Mouse (Mus musculus) hindbrain, embryonic 16.5 days (tissue): ENCODE measurements around the gene Gm45062. TPM values are rescaled to one million over a fixed set of nuclear protein-coding genes. Genes with fewer than 3 reads are reported as not detected.

Source experiments
- ATAC-seq: fragments of 200-750 bp; cut with Nextera tagmentation; 2 replicates; pipeline ENCODE4 v1.8.0; 2017; ENCODE audit warnings: moderate TSS enrichment, moderate library complexity
- H3K27ac ChIP-seq: fragments of 300-500 bp; sonication (generic); 2 replicates; pipeline ENCODE4 v1.5.1; 2014; ENCODE audit warnings: low read depth, mild to moderate bottlenecking, control low read depth, low read length, moderate library complexity
- H3K27me3 ChIP-seq: fragments of 300-500 bp; sonication (generic); replicated peaks from 2 replicates; pipeline ENCODE4 v1.6.1; 2014; ENCODE audit warnings: low read length; ENCODE audit not compliant: control insufficient read depth, insufficient read depth
- H3K36me3 ChIP-seq: fragments of 300-500 bp; sonication (generic); 2 replicates; pipeline ENCODE4 v1.6.1; 2014; ENCODE audit warnings: mild to moderate bottlenecking, low read length, moderate library complexity, mixed read lengths; ENCODE audit not compliant: control insufficient read depth, insufficient read depth
- H3K4me1 ChIP-seq: fragments of 300-500 bp; sonication (generic); 2 replicates; pipeline ENCODE4 v1.6.1; 2014; ENCODE audit warnings: low read depth, low read length; ENCODE audit not compliant: control insufficient read depth, insufficient read depth
- H3K4me2 ChIP-seq: fragments of 300-500 bp; sonication (generic); 2 replicates; pipeline ENCODE4 v1.6.1; 2014; ENCODE audit warnings: mild to moderate bottlenecking, low read length, control low read depth, moderate library complexity
- H3K4me3 ChIP-seq: fragments of 300-500 bp; sonication (generic); 2 replicates; pipeline ENCODE4 v1.5.1; 2014; ENCODE audit warnings: mild to moderate bottlenecking, low read length, control low read depth, moderate library complexity
- H3K9ac ChIP-seq: fragments of 300-500 bp; sonication (generic); 2 replicates; pipeline ENCODE4 v1.6.1; 2014; ENCODE audit warnings: low read depth, mild to moderate bottlenecking, control low read depth, low read length, moderate library complexity
- H3K9me3 ChIP-seq: fragments of 300-500 bp; sonication (generic); 2 replicates; pipeline ENCODE4 v1.6.1; 2014; ENCODE audit warnings: mild to moderate bottlenecking, low read length, moderate library complexity; ENCODE audit not compliant: control insufficient read depth
- WGBS: fragments of 180-500 bp; shearing (Covaris S2); extraction: QIAGEN DNeasy Blood & Tissue Kit; methylation state at CpG from one replicate; pipeline ENCODE4 v1.1.7; 2014; 5-methylcytosine and 5-hydroxymethylcytosine counted together
- polyA plus RNA-seq: library from polyadenylated mRNA; unstranded; fragments of >200 nt; fragmentation: Nextera tagmentation; extraction: Ambion mirVana; gene quantifications from 2 replicates; pipeline ENCODE4 v1.2.1, GENCODE M21; 2015

The Gm45062 gene
- polyA plus RNA-seq, 1 experiment from 2014 or later, result 11.1 TPM

DNA sequence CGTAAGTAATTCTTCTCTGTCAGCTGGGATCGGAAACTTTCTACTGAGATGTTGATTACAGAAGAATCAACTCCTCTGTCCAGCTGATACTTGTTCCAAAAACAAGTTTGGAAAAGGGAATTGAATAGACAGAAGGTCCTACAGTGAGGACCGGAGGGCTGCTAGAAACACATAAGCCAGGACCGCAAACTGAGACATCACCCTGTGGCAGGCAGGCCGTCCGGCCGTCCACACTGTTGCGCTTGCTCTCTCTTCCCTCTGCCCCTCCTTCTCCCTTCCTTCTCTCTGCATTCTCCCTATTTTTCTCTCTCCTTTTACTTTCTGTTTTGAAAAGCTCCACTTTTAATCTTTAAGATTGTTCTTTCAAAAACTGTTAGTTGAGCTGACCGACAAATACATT is 332.4 kb downstream of the Gm45062 start:
- H3K9ac ChIP-seq, result no peak overlapping the region
- no peaks in the 10 kb centered on the region for H3K4me1 ChIP-seq
- H3K4me3 ChIP-seq, result no peak overlapping the region
- ATAC-seq, result no peak
- 86% methylated on average over 9 of the region's 9 CpGs for WGBS
- no peaks in the 10 kb centered on the region for H3K36me3 ChIP-seq
- no peak overlapping the region for H3K4me2 ChIP-seq
- no peaks in the 10 kb centered on the region for H3K9me3 ChIP-seq
- H3K27me3 ChIP-seq, result no peaks in the 10 kb centered on the region
- no peak overlapping the region for H3K27ac ChIP-seq

DNA sequence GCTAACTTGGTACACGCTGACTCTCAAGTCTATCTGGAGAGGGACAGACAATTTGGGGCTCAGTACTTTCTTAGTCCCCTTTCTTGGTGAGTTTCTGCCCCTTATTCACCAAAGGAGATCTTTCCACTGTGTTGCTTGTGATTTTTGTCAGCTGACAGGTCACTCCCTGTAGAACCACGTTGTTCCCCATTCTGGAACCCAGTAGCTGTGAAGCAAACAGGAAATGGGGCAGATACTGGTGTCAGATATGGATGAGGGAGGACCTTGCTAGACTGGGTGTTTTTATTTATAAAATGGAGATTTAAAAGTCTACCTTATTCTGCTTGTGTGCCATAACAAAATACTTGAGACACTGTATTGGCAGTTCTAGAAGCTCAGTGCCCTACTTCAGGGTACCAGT is 358.1 kb downstream of the Gm45062 start:
- Histone ChIP-seq H3K9ac (no peak overlapping the region), H3K27me3 (no peaks in the 10 kb centered on the region), H3K4me2 (no peak overlapping the region), H3K27ac (no peak overlapping the region), H3K4me1 (no peaks in the 10 kb centered on the region), H3K36me3 (no peaks in the 10 kb centered on the region), H3K9me3 (no peaks in the 10 kb centered on the region), H3K4me3 (no peak overlapping the region)
- no peak for ATAC-seq
- 86% methylated on average over 2 of the region's 2 CpGs for WGBS

DNA sequence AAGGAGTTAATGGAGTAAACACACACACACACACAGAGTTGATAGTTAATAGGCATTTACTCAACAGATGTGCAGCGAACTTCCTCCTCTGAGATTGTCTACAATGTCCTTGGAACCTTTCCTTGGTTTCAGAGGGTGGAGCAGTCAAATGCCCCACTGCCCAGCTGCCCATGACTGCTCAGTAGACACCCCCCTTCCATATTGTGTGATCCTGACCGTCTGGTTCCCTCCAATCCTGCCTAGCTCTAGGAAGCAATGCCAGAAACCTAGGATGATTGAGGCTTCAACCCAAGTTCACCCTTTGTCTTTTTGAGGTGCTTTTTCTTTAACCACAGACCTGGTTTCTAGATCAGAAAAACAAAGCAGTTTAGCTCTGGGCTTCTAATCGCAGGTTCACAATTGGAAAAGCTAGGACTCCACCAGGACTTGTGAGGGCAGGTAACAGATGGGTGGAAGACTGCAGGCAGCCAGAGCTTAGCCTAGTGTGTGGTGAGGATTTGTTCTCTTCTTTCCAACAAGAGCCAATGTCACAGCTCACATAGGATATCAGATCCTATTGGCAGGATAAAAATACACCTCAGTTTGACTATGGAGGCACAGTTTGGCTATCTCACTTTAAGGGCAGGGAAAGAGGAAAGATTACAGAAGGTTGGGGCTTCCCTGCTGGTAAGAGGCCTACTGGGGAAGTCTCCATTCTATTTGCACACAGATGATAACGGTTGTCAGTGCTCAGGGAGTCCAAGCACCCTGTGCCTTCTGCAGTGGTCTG is 360.5 kb downstream of the Gm45062 start:
- Histone ChIP-seq H3K4me2 (no peak overlapping the region), H3K36me3 (no peaks in the 10 kb centered on the region), H3K27ac (no peak overlapping the region), H3K27me3 (no peaks in the 10 kb centered on the region), H3K9me3 (no peaks in the 10 kb centered on the region), H3K9ac (no peak overlapping the region), H3K4me3 (no peak overlapping the region), H3K4me1 (no peaks in the 10 kb centered on the region)
- no peak for ATAC-seq
- WGBS, result 84% methylated on average over 4 of the region's 4 CpGs

DNA sequence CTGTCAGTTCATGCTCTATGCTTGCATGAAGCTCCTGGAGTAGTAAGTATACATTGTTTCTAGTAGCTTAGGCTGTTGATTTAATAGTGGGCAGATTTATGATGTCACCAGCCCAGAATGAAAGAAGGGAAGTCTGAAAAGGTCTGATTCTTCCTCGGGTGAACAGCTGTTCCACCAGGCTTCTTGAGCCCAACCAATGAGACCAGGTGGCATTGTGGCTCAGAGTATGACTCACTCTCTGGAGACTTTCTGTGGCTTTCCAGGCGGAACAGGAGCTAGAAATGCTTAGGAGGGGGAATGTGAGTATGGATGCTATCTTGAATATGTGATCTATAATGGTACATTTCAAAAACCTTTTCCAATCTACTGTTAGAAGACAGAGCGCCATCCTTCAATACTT is 363.8 kb downstream of the Gm45062 start:
- ATAC-seq, result no peak
- H3K9me3 ChIP-seq, result no peaks in the 10 kb centered on the region
- no peaks in the 10 kb centered on the region for H3K4me1 ChIP-seq
- WGBS, result 70% methylated on average over 3 of the region's 3 CpGs
- no peaks in the 10 kb centered on the region for H3K27me3 ChIP-seq
- no peak overlapping the region for H3K4me2 ChIP-seq
- no peak overlapping the region for H3K27ac ChIP-seq
- H3K36me3 ChIP-seq, result no peaks in the 10 kb centered on the region
- no peak overlapping the region for H3K9ac ChIP-seq
- no peak overlapping the region for H3K4me3 ChIP-seq

DNA sequence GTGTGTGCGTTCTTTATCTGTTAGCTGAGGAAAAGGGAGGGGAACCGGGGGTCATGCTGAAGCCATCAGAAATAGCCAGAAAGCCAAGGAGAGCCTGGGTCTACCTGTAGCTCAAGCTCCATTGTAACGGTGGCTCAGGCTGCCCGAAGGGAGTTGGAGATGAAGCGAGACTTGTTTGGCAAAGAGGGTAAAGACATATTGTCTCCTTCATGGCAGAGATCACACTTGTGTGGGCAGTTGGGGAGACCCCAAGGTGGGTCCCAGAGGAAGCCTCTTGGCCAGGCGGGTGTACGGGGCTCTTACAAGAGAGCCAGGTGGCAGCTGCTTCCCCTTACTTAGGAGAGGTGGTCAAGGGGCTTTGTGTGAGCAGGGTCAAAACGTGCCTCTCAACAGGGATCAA is 369.0 kb downstream of the Gm45062 start:
- no peaks in the 10 kb centered on the region for H3K9me3 ChIP-seq
- H3K9ac ChIP-seq, result no peak overlapping the region
- no peak overlapping the region for H3K27ac ChIP-seq
- H3K36me3 ChIP-seq, result no peaks in the 10 kb centered on the region
- 97% methylated on average over 8 of the region's 8 CpGs for WGBS
- H3K4me1 ChIP-seq, result no peaks in the 10 kb centered on the region
- no peak overlapping the region for H3K4me3 ChIP-seq
- H3K4me2 ChIP-seq, result no peak overlapping the region
- no peak for ATAC-seq
- H3K27me3 ChIP-seq, result no peaks in the 10 kb centered on the region

DNA sequence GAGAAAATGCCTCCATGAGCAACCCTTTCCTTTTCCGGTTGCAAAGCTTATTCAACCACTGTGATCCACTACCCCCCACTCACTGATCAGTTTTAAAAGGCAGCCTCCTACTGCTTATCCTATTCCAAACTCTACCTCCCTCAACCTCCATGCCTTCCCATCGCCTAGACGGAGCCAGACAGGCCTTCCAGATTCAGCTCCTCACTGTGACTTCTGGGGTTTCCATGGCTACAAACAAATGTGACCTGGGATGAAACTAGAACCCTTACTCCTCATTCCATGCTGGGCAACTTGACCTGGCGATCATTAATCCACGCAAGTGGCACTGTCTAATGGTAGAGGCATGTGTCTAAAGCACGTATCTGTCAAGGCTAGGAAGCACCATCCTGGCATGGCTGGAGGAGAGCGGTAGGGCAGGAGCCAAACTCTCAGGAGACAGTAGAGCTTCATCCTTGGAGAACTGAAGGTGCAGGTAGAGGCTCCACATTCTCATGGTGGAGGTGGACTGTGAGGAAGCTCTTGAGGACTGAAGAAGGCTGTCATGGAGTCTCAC is 369.5 kb downstream of the Gm45062 start:
- Histone ChIP-seq H3K9ac (no peak overlapping the region), H3K36me3 (no peaks in the 10 kb centered on the region), H3K4me3 (no peak overlapping the region), H3K4me2 (no peak overlapping the region), H3K9me3 (no peaks in the 10 kb centered on the region), H3K27me3 (no peaks in the 10 kb centered on the region), H3K4me1 (no peaks in the 10 kb centered on the region), H3K27ac (no peak overlapping the region)
- no peak for ATAC-seq
- WGBS, result 77% methylated on average over 7 of the region's 7 CpGs

DNA sequence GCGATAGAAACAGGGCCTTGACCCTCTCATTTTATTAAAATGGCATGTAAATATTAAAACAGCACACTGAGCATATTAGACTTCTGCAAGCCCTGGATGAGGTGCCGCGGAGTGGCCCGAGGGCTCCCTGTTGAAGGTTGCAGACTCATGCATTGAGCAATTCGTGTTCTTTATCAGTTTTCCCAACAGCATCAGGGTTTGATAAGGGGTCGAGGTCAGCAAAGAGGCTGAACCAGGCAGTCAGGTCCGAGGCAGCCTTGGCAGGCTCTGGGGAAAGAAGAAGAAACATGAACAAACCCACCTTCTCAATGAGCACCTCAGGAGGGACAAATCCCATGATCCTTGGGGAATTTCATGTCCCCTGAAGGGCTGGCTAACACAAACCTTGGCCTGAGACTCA is 371.3 kb downstream of the Gm45062 start:
- H3K4me1 ChIP-seq, result no peaks in the 10 kb centered on the region
- 83% methylated on average over 7 of the region's 7 CpGs for WGBS
- H3K9me3 ChIP-seq, result no peaks in the 10 kb centered on the region
- no peaks in the 10 kb centered on the region for H3K36me3 ChIP-seq
- no peak overlapping the region for H3K4me3 ChIP-seq
- no peak for ATAC-seq
- H3K4me2 ChIP-seq, result no peak overlapping the region
- no peak overlapping the region for H3K27ac ChIP-seq
- no peak overlapping the region for H3K9ac ChIP-seq
- H3K27me3 ChIP-seq, result no peaks in the 10 kb centered on the region

DNA sequence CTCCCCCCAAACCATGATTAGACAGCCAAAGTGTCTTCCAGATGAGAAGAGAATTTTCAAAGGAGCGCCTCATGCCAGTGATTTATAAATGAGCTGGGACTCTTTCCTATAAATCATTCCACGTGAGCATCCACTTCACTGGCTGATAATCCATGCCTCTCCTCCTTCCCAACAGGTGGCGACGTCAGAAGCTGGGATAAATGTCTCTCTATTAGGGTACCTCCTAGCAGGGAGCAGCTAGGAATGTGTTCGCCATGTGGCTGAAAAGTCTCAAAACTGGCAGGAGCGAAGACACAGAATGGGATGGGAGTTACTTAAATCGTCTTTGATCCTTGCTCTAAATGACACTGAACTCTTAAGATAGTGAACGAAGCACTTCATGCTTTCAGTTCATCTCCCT is 372.1 kb downstream of the Gm45062 start:
- Histone ChIP-seq H3K9me3 (no peaks in the 10 kb centered on the region; the same call in 1 of the 2 replicates), H3K4me1 (no peaks in the 10 kb centered on the region), H3K27me3 (no peaks in the 10 kb centered on the region), H3K4me3 (no peak overlapping the region), H3K36me3 (peaks cover 2% of the 10 kb centered on the region; the same call in 1 of the 2 replicates), H3K4me2 (no peak overlapping the region), H3K9ac (no peak overlapping the region), H3K27ac (no peak overlapping the region)
- 82% methylated on average over 8 of the region's 8 CpGs for WGBS
- no peak for ATAC-seq

DNA sequence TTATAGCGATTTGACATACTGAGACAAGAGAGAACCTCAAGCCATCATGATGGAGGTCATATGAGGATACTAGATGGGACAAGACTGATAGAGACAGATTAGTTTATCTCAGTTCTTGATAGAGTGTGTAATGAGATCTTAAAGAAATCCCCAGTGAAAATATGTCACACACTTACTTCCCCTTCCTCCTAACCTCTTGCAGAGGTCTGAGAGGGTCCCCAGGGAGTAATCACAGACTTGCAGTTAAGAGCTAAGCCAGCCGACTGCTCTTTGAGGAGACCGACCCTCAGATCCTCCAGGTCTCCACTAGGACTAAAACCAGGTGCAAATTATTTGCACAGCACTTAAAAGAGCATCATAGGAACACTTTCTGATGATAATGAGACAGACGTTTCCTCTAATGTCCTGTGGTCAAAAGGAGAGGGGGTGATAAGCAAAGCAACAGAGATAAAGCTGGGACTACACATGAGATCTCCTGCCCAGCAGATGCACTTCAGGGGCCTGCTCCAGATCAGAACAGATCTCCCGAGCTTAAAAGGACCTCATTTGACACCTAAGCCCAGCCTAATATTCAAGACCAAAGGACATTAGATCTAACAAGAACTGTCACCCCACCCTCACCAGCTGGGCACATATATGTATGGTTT is 372.9 kb downstream of the Gm45062 start:
- Histone ChIP-seq H3K4me2 (no peak overlapping the region), H3K9me3 (no peaks in the 10 kb centered on the region; the same call in 1 of the 2 replicates), H3K36me3 (peaks cover 4% of the 10 kb centered on the region; the same call in 1 of the 2 replicates), H3K27me3 (no peaks in the 10 kb centered on the region), H3K9ac (no peak overlapping the region), H3K4me1 (no peaks in the 10 kb centered on the region), H3K27ac (no peak overlapping the region), H3K4me3 (no peak overlapping the region)
- 83% methylated on average over 5 of the region's 5 CpGs for WGBS
- no peak for ATAC-seq
